Mouse (Mus musculus): ENCODE results near the gene Inpp5a.

Gene Inpp5a

DNA sequence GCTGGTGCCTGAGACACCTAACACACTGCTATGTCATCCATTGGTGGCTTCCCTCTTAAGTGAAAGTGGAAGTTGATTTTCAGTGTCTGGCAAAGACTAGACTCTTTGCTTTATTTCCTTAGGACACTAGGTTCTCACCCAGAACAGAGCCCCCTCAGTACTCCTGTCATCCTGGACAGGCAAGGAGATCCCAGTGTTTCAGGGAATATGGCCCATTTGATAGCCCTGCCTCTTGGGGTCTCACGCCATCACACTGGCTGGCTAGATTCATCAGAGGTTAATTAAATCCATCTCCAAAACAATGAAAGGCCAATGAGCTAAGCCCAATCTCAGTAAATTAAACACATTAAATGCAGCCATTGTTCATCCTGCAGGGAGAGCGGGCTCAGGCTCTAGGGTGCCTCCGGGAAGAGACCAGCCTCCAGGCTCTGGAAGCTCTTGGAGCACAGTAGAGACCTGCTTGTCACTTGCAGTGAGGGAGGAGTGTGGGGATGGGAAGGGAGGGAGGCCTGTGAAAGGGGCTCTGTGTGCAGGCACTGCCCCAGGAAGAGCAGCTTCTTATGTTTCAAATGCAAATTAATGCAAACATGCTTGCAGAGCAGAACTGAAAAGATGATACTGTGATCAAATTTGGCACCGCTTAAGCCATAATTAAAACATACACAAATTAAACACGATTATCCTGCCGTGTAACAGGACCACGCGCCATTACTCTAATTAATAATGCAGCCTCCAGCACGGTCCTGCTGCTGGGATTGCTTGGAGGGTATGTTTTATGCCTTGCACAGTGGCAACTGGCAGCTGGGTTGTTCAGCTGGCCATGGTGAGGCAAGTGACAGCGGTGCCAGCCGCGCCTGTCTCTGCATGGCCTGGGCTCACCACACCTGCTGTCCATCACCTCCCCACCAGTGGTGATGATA is 156.1 kb downstream of the Inpp5a start:
- DNase-seq: no peak

DNA sequence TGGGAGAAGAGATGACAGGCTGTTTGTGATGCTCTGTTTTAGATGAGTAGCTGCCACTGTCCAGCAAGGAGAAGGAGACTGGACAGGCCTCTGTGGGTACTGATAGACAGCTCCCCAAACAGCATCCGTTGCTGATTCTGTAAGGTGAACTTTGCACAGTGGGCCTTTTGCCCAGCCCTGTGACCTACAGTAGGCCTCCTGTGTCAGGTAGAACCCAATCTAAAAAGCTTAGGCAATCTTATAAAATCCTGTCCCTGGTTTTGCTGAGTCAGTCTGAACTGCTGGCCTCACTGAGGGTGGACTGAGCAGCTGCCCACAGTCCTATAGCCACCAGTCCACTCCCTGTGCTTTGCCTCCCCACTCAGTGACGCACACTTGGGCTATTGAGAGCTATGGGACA is 158.4 kb downstream of the Inpp5a start:
- DNase-seq: no peak

DNA sequence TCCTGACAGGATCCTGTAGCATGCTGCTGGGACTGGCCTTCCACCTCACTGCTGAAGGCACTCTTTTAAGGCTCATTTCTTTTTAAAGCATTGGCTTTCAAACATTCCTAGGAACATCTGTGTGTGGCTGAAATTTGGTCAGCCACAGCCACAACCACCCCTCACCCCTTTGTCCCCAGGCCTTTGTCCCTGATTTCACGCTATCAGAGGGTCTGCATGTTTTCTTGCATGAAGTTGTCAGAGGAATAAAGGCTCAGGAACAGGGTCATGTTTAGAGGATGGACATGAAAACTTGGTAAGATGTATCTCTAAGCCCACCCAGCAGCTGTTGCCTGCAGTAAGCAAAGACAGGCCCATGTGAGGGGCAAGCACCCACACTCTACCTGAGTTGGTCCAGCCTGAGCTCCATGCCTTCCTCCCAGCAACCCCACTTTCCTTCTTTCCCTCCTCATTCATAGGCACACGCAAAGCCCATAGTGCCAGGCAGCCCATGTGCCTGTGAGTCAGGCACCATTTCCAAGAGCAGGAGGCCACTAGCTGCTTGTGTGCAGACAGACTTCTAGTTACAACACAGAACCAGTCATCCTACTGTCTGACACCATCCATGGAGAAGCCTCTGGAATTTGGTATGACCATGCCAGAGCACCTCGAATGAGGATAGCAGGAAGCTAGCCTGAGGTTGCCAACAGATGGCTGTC is 161.3 kb downstream of the Inpp5a start:
- no peak for DNase-seq

DNA sequence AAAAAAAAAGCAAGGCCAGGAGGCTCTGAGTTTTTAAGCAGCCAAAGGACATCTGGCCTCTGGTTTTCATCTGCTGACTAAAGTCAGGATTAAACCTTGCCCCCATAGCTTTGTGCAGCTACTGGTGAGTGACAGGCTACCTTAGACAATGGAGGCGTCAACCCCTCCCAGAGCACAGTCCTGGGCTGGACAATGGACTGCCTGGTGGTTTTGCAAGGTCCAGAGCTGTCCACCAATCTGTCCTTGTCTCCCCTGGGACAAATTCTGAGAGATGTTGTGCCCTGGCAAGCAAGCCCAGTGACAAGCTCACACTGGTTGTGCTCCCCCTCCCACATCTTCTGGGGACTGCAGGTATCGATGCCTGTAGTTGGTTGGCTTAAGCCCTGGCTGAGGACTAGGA is 162.6 kb downstream of the Inpp5a start:
- DNase-seq: no peak

DNA sequence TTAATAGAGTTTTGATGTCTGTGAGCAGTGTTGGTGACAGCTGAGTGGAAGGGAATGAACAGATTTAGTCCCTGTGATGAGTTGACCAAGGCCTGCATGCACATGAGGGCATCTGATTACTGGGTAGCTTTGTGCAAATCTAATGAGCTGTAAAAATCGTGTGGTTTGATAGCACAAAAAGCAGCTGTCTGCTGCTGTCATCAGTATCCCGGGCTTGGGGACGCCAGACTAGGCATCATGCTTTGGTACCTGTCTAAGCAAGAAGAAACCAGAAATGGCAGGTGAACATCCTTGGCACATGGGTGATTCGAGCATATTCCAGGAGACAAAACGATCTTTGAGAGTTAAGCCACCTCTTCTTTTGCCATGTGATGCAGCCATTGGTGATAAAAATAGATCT is 167.4 kb downstream of the Inpp5a start:
- no peak for DNase-seq

DNA sequence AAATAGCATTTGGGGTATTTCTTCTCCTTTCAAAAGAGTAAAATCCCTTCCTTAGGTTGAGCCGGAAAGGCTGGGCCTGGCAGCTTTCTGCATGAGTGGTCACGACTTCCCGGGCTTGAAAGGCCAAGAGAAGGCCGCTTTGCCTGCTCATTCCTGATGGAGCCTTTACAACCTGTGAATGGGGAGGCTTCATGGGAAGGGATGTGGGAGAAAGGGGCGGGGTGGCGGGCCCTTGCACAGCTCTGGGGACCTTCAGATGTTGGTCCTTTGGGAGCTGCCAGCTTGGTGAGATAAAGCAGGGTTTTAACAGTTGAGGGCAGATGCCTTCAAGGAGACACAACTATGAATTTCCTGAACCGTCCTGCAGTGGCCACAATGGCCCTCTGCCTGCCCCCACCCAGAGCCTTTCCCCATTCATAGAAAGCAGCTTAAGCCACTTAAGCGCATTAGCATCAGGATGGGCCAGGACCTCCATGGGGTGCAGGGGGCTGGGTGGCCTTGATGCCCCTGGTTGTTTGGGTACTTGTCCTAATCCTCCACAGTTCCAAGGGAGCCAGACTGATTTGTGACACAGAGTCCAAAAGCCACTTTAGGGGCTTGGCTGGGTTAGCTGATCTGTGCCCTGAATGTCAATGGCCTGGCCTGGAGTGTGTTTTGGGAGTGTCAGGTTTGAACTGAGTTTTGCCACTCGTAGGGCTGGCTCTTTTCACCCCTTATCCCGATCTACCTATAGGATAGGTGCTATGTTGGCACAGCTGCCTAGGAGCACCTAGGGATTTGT is 168.0 kb downstream of the Inpp5a start:
- DNase-seq: no peak

DNA sequence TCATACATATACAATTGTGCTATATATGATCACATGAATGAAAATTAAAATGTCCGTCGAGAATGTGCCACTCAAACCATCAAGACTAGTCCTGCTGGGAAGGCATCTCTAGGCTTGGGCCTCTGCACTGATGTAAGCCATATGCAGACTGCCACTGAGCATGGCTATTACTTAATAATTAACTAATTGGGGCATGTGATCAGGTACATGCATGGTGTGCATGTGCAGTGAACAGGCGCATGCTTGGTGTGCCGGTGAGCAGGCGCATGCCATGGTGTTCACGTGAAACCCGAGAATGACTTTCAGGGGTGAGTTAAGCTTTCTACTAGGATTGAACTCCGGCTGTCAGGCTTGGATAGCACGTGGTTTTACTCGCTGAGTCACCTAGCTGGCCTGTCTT is 170.8 kb downstream of the Inpp5a start:
- no peak for DNase-seq

DNA sequence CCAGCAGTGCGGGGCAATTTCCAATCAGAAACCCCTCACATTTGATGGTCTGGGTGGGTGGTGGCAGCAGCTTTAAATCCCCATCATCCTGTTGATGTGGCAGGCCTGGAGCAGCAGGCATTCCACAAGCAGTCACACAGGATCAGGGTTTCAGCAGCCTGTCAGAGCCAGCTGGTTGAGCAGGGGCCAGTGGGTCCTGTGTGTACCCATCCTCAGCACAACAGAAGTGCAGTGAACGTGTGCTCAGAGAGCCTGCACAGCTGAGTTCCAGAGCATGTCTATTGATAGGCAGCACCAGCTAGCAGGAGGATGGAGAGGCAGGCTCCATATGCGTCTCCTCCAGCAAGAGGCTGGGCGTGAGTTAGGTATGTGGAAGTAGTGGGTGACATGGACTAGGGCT is 174.5 kb downstream of the Inpp5a start:
- no peak for DNase-seq

DNA sequence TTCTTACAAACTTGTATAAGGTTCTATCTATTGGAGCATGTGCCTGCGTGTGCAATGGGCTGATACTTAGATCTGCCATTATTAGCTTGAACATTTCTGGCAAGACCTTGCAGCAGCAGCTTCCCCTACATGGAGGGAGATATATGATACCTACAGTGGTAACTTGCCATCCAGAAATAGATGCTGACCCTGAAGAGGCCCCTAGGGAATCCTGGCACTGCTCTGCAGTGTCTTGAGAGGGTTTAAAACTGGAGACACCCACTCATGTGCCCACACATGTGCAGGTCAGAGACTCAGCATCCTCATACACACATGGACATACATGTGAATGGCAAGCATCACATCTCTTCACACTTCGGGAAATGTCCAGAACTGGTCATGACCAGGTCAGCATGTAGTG is 175.3 kb downstream of the Inpp5a start:
- no peak for DNase-seq

DNA sequence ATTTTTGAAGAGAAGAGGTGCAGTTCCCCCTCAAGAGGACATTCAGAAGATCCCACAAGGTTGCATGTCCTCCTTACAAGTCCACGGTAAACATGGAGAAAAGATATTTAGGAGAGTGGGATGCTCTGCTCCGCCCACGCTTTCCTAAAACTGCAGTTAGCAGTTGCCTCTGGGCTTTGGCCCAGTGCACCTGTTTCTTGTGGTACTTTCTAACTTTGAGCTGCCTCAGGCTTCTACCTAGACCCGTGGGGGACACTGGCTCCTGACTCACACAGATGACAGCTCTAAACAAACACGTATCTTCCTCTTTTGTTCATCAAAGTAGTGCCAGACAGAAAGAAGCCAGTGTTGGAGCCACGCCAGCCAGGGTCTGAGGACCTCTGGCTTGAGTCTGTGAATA is 177.1 kb downstream of the Inpp5a start:
- DNase-seq: no peak

DNA sequence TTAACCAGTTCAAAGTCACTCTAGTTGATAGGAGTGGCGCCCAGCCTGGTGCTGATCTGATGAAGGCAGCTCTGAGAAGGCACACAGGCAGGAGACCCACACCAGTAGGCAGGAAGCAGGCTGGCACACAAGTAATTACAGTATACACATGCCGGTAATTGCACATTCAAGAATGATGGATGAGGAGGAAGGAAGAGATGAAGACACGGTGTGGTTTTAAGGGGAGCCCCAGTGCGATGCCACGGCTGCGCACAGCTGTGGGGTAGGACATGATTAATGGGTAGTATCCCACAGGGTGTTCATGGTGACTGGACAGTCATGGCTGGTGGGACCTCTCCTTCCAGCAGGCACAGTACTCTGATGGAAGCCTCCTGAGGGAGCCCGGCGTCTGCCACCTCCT is 177.6 kb downstream of the Inpp5a start:
- DNase-seq: no peak

DNA sequence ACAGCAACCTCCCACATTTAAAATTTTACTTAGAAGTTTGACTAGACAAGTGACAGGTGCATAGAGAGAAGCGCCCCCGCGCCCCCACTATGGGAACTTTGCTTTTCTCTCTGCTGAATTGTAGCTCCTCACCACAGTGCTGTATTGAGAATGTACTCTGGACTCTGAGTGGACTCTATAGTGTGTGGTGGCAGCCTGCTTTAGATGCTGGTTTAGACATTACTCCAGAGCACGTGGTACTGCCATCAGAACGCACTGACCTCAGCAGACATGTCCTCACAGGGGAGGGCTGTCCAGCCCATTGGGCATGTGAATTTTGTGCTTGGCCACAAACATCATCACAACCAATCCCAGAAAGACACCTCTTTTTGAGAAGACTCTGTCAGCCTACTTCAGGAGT is 181.9 kb downstream of the Inpp5a start:
- DNase-seq: no peak

DNA sequence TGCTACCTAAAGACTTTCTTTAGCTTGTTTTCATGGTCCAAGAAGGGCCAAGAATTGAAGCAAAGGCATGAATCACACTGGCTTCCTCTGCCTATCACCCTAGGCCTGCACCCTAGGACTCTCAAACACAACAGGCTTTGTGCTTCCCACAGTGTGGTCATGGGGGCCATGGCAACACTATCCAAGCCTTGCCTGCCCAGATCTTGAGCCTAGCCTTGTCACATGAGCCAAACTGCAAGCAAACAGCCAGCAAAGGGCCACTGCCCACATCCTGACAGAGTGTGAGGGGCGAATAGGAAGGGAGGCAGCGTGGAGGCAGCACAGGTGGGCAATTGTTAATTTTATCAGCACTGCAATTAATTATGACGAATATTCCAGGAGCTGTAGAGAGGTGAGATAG is 183.8 kb downstream of the Inpp5a start:
- DNase-seq: no peak

DNA sequence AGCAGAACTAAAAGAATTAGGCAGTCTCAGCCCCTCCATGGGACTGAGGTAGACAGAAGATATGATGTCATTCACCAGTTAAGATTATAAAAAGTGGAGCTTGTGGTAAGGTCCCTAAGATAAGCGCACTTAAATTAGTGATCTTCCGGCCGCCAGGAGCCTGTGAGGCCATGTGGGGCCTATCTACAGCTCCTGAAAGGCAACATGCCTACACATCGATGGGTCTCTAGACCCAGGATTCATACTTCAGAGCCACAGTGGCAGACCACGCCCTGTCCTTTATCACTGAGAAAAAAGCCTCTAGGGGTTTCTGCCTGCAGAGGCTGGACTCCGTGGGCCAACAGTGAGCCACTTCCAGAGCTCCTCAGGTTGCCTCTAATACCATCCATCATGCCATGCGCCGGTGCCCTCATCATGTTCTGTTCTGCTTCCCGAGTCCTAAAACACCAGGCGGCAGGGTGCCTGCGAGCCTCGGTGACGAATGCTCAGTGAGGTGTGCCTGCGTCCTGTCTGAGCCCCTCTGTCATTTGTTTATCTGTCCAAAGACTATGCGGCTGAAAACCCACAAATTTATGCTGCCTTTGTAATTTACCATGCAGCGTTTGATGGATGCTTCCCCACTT is 187.3 kb downstream of the Inpp5a start:
- no peak for DNase-seq

DNA sequence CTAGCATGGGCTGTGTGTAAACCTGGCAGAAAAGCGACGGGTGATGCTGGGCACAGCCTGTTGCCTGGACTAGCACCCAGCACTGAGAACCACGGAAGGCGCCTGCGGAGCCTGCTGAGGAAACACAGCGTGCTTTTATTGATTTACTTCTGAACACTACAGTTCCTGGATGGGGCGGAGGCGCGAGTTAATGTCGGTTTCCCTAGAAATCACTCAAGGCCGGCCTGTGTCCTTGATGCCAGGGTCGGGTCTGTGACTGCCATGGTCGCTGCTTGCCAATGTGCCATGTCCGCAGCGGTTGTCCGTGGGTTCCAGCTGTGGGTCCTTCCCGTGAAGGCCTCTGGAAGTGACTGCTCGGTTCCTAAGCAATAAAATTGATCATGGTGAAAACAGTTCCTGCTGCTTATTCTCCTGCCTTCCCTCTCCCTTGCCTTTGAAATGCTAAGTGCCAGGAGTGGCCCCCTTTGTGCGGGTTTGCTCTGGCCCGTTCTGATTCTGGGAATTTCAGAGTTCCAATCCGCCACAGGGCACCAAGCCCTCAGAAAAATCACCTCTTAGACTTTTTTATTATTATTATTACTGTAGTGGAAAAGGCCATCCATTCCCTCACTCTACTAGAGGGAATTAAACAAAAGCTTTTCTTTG is 190.5 kb downstream of the Inpp5a start:
- DNase-seq: no peak

DNA sequence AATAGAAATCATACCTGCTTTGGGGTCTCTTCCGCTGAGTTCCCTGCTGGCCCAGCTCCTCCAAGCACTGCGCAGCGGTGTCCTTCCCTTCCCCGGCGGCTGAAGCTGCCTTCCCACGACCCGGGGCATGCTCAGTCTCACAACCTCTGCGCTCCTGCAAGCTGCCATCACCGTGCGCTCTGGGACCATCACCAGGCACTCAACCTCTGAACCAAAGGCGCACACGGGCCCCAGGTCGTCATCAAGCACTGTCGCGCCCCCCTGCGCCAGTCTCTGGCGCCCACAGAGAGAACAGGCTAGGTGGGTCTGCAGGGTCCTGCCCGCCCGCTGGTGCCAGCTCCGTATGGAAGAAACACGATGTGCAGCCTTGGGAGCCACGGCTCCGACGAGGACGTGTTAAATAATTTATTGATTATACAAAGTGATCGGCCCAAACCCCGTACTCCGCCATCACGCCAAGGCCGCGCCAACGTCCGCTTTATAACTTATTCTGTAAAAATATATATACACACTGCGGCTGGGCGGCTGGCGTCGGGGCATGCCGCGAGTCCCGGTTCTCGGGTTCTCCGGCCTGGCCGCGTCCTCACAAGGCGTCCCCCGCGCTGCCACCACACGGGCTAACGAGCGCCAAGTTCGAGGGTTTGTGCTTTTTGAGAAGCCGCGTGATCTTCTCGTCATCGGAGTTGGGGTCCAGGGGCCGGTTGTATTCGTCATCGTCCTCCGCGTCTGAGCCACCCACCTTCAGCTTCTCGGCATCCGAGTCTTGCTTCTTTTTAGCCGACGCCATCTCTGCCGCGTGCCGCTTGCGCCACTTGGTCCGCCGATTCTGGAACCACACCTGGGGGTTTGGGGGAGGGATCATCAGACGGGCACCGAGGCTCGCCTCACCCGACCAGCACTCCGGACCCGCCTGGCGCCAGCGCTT is 192.2 kb downstream of the Inpp5a start:
- DNase-seq: no peak

DNA sequence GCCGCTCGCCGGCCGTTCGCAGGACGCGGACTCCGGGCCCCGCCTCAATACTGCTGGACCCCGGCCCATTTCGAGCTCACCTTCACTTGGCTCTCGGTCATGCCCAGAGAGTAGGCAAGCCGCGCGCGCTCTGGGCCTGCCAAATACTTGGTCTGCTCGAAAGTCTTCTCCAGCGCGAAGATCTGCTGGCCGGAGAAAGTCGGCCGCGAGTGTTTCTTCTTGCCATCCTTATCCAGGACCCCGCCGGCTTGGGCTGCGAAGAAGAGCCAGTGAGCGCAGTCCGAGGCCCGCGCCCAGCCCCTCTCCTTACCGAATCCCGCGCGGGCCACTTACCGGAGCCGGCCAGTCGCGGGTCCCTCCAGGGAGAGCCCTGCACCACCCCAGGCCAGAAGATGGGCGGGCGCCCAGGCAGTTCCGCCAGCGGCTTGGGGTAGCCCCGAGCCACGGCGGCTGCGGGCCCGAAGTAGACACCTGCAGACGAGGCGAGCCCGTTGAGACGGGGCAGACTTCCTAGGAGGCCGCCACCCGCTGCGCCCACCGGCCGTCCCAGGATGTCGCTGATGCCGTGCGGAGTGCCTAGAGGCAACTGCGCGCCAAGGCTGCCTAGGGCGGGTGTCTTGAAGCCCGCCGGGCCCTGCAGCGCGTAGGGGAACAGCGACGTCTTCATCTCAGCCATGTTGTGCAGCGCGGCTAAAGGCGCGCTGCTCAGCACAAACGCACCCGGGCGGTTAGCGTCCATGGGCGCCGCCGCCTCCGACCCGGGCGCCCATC is 193.1 kb downstream of the Inpp5a start:
- DNase-seq: peak; percentile 19 to 50

DNA sequence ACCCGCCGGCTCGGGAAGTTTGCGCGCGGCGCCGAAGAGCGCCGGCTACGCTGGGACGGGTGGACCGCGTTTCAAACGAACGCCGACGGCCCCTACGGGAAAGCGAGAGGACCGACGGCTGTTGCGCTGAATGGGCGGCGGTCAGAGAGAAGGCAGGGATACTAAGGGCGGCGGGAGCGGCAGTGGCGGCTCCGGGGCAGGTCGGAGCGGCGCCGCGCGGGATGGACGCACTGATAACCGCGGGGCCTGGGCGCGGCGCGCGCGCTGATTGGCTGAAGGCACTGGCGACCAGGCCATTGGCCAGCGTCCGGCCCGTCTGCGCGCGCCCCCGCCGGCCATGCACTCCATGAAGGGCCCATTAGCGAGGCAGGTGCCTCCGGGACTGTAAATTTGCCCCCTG is 193.7 kb downstream of the Inpp5a start, which contains the start of gene Nkx6-2:
Nkx6-2 (minus strand) TSS at position 203 of the 400 bp plus-strand sequence.
- DNase-seq: peak; percentile 43 to 69

DNA sequence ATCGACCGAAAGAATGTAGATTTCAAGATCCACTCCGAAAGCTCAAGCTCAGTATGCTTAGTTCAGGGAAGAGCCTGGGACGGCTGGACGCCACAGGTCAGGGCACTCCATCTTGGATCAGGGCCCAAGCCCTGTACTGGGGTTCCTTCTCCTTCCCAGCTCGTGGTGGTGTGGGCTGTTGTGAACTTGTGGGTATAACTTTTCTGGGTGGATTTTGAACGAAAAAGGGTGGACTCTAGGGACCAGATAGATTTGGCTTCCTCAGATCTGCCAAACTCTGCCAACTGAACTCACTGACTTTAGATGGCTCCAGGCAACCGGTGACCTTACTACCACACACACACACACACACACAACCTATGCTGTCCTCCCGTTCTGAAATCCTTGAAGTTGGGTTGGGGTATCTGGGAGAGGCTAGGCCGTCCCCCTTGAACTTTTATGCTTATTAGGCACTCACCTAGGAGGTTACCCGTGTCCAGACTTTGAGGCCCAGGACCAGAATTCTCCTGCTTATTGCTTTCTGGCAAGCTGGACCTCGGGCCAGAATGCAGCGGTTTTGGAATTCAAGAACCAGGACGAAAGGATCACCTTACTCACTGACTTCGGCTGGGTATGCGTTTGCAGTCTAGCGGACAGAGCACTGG is 194.3 kb downstream of the Inpp5a start:
- DNase-seq: no peak

Measured in lung, postnatal 4 days (tissue).